Mouse (Mus musculus) frontal cortex, adult (tissue): Measurements from ENCODE around the gene Cyp3a13.
"Not testable (repeated sequence)": the region's sequence is repeated elsewhere in the genome, so short reads cannot be mapped to it uniquely, and the experiment has no call there.

Experiments
- ATAC-seq: cut with Nextera tagmentation; 2 replicates; pipeline ENCODE4 v1.9.2; 2017; ENCODE audit warnings: mild to moderate bottlenecking, moderate library complexity, mixed read lengths; ENCODE audit not compliant: low TSS enrichment

The Cyp3a13 gene

GRCm38 (mm10) chr5:137872381-137872702 lies 49.1 kb downstream of the Cyp3a13 start:
- not testable (repeated sequence) for ATAC-seq

- ATAC-seq, result not testable (repeated sequence)
Observed at GRCm38 (mm10) chr5:137871644-137872380, 49.6 kb downstream of the Cyp3a13 start, which contains the start of gene Pilrb2. TSS of gene Pilrb2 (minus strand) at chr5:137871815.

GRCm38 (mm10) chr5:137868600-137868999 lies 52.8 kb downstream of the Cyp3a13 start:
- ATAC-seq, result not testable (repeated sequence)

GRCm38 (mm10) chr5:137864008-137864407 lies 57.4 kb downstream of the Cyp3a13 start:
- not testable (repeated sequence) for ATAC-seq

- not testable (repeated sequence) for ATAC-seq
Observed at GRCm38 (mm10) chr5:137857960-137858710, 63.3 kb downstream of the Cyp3a13 start, which contains the start of gene Pilrb1. TSS of gene Pilrb1 (minus strand) at chr5:137858106.

GRCm38 (mm10) chr5:137856870-137857269 lies 64.5 kb downstream of the Cyp3a13 start:
- ATAC-seq, result not testable (repeated sequence)

GRCm38 (mm10) chr5:137854907-137855306 lies 66.5 kb downstream of the Cyp3a13 start:
- ATAC-seq, result not testable (repeated sequence)

GRCm38 (mm10) chr5:137850313-137850712 lies 71.1 kb downstream of the Cyp3a13 start:
- ATAC-seq, result not testable (repeated sequence)
